Mouse (Mus musculus): Measurements from ENCODE around the gene Tpcn2.

Gene Tpcn2

GRCm38 (mm10) chr7:145299562-145300320 lies 15.9 kb upstream of the Tpcn2 start:
- DNase-seq (ENCODE audit: low read depth in 1 of 2, low spot score in 2 of 2), result no peak

GRCm38 (mm10) chr7:145298666-145299490 lies 15.1 kb upstream of the Tpcn2 start:
- DNase-seq (ENCODE audit: low read depth in 1 of 2, low spot score in 2 of 2), result no peak

- no peak for DNase-seq (ENCODE audit: low read depth in 1 of 2, low spot score in 2 of 2)
Measured at GRCm38 (mm10) chr7:145293859-145294258, 10.0 kb upstream of the Tpcn2 start.

- DNase-seq (ENCODE audit: low read depth in 1 of 2, low spot score in 2 of 2), result no peak
Measured at GRCm38 (mm10) chr7:145292726-145293125, 8.9 kb upstream of the Tpcn2 start.

- DNase-seq (ENCODE audit: low read depth in 1 of 2, low spot score in 2 of 2), result no peak
Measured at GRCm38 (mm10) chr7:145291847-145292246, 8.0 kb upstream of the Tpcn2 start.

GRCm38 (mm10) chr7:145289302-145289701 lies 5.5 kb upstream of the Tpcn2 start:
- DNase-seq (ENCODE audit: low read depth in 1 of 2, low spot score in 2 of 2), result no peak

- DNase-seq (ENCODE audit: low read depth in 1 of 2, low spot score in 2 of 2), result no peak
Measured at GRCm38 (mm10) chr7:145287410-145287809, 3.6 kb upstream of the Tpcn2 start.

- DNase-seq (ENCODE audit: low read depth in 1 of 2, low spot score in 2 of 2), result no peak
Measured at GRCm38 (mm10) chr7:145285476-145285875, 1.7 kb upstream of the Tpcn2 start.

- DNase-seq (ENCODE audit: low read depth in 1 of 2, low spot score in 2 of 2), result no peak
Measured at GRCm38 (mm10) chr7:145284293-145284692, 482 bp upstream of the Tpcn2 start.

- peak in 1 of 2 experiments; percentile 42 for DNase-seq (ENCODE audit: low read depth in 1 of 2, low spot score in 2 of 2)
Measured at GRCm38 (mm10) chr7:145283041-145283440, 770 bp downstream of the Tpcn2 start.

GRCm38 (mm10) chr7:145281396-145281795 lies 2.4 kb downstream of the Tpcn2 start:
- no peak for DNase-seq (ENCODE audit: low read depth in 1 of 2, low spot score in 2 of 2)

GRCm38 (mm10) chr7:145275488-145275887 lies 8.3 kb downstream of the Tpcn2 start:
- DNase-seq (ENCODE audit: low read depth in 1 of 2, low spot score in 2 of 2), result no peak

GRCm38 (mm10) chr7:145270955-145271354 lies 12.9 kb downstream of the Tpcn2 start:
- DNase-seq (ENCODE audit: low read depth in 1 of 2, low spot score in 2 of 2), result no peak

- DNase-seq (ENCODE audit: low read depth in 1 of 2, low spot score in 2 of 2), result no peak
Measured at GRCm38 (mm10) chr7:145268890-145269289, 14.9 kb downstream of the Tpcn2 start.

GRCm38 (mm10) chr7:145266011-145266410 lies 17.8 kb downstream of the Tpcn2 start:
- no peak for DNase-seq (ENCODE audit: low read depth in 1 of 2, low spot score in 2 of 2)

- no peak for DNase-seq (ENCODE audit: low read depth in 1 of 2, low spot score in 2 of 2)
Measured at GRCm38 (mm10) chr7:145264202-145264601, 19.6 kb downstream of the Tpcn2 start.

GRCm38 (mm10) chr7:145256092-145256491 lies 27.7 kb downstream of the Tpcn2 start:
- DNase-seq (ENCODE audit: low read depth in 1 of 2, low spot score in 2 of 2), result no peak

GRCm38 (mm10) chr7:145253986-145254630 lies 29.7 kb downstream of the Tpcn2 start:
- no peak for DNase-seq (ENCODE audit: low read depth in 1 of 2, low spot score in 2 of 2)

- peak in 1 of 2 experiments; percentile 37 for DNase-seq (ENCODE audit: low read depth in 1 of 2, low spot score in 2 of 2)
Measured at GRCm38 (mm10) chr7:145252715-145253476, 30.9 kb downstream of the Tpcn2 start.

- DNase-seq (ENCODE audit: low read depth in 1 of 2, low spot score in 2 of 2), result no peak
Measured at GRCm38 (mm10) chr7:145250225-145250624, 33.6 kb downstream of the Tpcn2 start.

GRCm38 (mm10) chr7:145248911-145249310 lies 34.9 kb downstream of the Tpcn2 start:
- no peak for DNase-seq (ENCODE audit: low read depth in 1 of 2, low spot score in 2 of 2)

All from monocyte, adult 2 months (primary cell).